Mouse (Mus musculus): ENCODE results near the gene Camkmt. TPM values are rescaled to one million over a fixed set of nuclear protein-coding genes. Genes with fewer than 3 reads are reported as not detected.

Camkmt gene
- total RNA-seq, 2 experiments from 2014 or later = 0.99 to 1.8 TPM

DNA sequence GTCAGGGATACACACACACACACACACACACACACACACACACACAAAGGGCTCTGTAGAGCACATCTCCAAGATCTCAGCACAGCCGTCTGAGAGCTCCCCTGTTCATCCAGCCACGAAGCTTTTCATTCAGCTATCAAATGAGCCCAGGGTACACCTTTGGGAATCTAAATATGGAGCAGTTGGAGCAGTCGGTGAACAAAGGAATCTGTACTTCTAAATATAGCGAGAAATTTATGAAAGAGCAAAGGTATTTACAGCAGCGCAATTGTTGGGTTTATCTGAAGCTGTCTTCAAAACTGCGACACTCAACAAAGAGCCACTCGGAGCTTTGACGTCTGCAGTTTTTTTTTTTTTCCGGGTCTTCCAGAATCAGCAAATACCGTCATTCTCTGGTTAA, 315.8 kb downstream of the Camkmt start:
- DNase-seq = no peak
- intact Hi-C loops (cut with DNase I) = no loop called here

DNA sequence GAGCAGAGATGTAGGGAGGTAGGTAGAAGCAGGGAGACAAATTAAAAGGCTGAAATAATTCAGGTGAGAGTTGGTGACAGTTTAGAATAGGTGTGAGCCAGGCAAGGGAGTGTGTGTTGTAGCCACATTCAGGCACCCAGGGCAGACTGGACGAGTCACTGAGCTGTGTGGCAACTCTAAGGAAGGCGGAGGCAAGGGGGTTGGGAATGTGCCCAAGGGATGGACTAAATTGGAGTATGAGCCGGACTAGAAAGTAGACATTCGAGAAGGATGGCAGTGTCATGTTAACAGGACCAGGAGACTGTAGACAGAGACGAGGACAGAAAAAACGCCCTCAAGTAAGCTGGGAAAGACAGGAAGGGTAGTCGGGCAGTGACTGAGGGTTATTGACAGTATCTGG, 338.5 kb downstream of the Camkmt start:
- DNase-seq = peak in 1 of 2 experiments; percentile 11
- intact Hi-C loops (cut with DNase I) = no loop called here

DNA sequence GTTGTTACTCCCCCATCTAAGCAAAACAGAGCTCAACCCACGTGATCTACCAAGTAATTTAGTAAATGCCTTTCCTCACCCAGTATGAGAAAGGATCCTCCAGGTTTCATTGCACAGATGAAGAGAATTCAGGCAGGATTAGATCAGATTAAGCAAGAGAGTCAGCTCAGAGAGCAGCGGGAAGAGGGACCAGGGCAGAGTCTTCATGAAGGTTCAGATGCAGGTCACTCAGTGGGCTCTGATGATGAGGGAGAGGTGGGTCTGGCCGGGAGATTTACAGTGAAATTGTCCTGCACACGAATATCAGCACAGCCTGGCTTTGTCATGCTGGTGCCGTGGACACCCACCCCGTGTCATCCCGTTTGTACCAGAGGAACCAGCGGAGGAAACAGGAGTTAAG, 342.6 kb downstream of the Camkmt start:
- intact Hi-C loops (cut with DNase I) = no loop called here
- DNase-seq = no peak

DNA sequence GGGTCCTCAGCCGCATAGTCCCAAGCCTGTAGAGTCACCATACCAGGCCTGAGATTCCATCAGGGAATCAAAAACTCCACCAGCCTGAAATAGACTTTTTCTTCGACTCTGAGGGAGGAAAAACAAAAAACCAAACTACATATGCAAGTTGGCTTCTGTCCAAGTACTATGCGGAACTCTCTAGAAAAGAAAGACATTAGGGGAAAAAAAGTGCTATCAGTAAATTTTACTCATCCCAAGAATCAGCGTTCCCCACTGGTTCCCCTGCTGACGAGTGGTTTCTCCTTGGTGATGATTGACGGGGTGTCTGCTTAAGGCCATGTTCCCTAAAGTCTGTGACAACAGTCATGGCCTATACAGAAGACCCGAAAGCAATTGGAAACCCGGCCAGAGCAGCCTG, 352.7 kb downstream of the Camkmt start:
- DNase-seq = no peak
- intact Hi-C loops (cut with DNase I) = no loop called here

DNA sequence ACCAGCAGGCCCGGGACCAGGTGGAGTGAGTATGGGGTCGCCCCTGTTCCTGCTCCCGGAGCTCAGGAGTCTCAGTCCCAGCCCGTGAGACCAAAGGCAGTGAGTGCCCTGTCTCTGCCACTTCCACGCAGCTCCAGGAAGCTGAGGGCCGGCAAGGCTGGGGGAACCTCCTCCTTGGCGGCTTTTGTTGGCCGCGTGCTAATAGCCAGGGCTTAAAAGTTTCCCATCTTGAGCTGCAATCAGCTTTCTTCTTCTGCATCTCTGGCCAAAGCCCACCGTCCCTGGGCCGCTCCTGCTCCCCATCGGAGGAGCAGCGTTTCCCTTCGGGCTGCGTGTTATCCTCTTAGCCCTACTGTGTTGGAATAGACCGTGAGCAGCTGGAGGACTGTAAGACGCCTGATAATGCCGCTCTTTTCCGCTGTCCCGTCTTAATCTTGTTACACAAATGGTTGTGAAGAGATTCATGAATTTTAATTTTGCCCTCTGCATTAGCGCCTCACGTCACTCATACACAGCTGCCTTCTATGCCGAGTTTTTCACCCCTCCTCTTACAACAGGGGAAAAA, 364.1 kb downstream of the Camkmt start:
- no peak for DNase-seq
- intact Hi-C loops (cut with DNase I) = no loop called here

DNA sequence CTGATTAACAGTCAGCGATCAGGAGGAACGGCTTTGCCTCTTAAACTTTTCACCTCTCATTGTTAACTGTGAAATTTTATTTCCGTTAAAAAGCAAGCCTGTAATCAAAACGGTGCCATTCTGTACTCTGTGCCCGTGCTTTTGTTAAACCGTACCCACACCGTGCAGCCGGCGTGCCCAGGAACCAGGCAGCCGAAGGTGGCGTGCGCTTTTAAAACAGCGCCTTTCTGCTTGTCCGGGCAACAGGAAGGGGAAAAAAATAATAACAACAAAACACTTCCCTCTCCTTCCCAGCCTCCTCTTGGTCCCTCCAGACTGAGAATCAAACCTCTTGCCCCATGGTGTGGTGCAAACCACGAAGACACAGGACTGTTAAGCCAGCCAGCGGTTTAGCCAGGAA, 364.7 kb downstream of the Camkmt start:
- DNase-seq = no peak
- intact Hi-C loops (cut with DNase I) = no loop called here

DNA sequence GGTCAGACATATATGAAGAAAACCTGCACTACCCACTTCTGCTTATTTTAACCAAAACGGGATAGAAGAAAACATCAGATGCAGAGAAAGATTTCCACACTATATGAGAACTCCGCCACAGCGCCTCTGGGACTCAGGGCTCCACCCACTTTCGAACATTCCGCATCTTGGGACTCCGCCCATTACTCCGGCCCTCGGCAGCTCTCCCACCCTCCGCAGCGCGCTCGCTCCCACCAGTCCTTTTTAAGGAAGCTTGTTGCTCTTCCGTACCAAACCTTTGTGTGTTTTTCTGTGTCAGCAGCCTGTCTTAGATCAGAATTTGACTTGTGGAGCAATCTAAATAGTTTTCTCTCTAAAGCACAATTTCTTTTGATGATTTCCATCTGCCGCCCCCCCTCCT, 367.7 kb downstream of the Camkmt start:
- intact Hi-C loops (cut with DNase I) = no loop called here

DNA sequence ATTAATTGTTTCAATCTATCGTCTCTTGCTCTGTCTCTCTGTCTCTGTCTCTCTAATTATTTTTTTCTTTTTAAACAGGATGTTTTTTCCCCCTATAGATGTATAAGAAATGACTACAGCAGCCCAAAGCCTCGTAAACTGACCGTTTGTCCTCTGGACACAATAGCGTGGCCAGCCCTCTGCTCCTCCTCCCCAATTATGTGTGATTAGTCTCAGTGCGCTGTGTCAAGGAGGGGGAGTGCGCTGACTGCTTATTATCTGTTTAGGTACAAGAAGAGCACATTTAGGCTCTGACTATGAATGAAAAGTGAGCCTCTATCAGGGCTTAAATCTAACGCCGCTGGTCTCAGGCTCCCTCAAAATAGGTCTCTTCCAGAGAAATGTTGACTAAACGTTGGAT, 368.2 kb downstream of the Camkmt start:
- DNase-seq = no peak
- intact Hi-C loops (cut with DNase I) = no loop called here

More for the DNA sequence above, 367.7 kb downstream of the Camkmt start:
- no peak for DNase-seq

DNA sequence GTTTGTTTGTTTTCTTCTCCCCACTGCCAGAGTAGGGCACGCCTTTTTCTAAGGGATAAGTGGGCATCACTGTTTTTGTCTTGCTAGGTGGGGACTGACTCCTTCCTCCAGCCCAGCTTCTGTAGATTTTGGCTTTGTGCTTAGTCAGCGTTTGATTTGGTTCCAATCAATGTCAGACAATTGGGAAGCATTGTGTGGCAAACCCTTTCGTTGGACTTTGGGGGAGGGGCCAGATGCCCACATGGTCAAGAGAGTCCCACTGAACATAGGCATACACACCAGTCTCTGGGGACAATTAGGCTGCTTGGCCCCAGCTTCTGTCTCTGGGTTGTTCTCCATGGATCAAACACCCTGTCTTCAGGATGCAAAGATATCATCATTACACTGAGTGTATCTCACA, 371.2 kb downstream of the Camkmt start:
- DNase-seq = no peak
- intact Hi-C loops (cut with DNase I) = no loop called here

DNA sequence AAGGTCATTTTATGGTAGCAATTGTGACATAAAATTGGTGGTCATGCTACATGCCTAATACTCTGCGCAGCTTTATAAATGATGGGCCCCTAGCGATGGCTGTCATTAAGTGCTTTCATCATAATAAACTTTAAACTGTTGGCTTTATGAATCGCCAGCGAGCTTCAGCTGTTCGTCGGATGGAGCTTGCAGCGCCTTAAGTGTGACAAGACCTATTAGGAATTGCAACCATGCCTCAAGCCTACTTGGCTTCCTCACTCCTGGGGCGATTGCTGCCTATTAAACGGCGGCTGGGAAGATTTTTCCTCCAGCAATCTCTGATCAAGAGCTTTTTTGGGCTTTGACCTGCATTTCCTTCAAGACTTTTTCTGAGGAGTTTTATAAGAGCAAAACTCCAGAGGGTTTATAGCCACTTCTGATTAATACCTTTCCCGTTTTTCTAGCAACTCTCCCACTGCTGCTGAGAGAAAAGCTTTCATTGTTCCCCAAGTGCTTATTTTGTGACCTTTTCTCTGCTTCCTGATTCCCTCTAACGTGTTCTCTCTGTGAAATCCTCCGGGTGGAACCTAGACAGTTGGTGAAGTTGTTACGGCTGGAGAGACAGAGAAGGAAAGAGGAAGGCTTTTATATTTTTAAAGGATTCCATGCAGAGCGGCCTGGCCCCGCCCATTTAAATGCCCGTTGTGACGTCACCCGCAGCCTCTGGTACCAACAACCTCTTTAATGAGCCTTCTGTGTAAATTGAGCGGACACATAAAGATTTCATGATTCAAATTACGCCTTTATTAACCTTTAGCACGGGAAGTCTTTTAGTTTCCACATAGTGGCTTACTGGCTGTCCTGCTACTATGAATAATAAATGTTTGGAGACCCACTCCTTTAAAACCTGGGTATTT, 373.4 kb downstream of the Camkmt start:
- intact Hi-C loops (cut with DNase I) = no loop called here
- no peak for DNase-seq

DNA sequence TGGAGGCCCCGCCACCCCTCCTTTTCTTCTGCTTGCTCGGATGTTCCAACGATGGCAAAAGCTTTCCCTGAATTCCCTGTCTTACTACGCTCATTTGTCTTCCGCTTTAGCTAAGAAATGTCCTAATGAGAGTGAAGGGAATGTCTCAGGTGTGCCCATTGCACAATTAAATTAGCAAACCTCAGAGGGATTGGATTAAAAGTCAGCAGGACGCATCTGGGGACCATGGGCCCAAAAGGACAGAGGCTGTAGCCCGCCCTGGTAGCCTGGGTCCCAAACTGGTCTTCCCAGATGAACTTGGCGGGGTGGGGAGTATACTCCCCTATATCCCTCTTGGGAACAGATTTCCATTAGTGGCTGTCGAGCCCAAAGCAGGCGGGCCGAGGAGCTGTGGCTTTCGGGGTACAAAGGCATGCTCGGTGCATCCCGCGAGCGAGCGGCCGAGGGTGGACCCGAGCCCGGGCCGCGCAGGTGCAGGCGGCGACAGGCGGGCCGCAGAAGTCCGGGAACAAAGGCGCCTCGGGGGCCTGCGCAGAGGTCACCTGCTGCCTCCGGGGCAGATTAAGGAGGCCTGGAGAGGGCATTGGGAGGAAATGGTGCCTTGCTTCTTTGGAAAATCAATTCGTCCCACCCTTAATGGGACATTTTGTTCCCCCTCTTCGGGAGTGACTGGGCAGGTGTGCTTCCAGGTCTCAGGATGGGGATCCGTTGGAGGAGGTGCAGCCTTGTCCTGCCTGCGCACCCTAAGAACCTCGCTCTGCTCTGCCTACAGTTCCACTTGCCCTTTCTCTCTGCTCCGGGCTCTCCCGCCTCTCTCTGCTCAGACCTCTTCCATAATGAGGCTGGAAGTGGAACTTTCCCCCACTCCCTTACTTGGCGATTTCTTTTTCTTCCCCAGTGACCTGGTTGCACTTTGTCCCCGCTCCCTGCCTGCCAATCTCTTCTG, 374.4 kb downstream of the Camkmt start:
- intact Hi-C loops (cut with DNase I) = no loop called here
- no peak for DNase-seq

DNA sequence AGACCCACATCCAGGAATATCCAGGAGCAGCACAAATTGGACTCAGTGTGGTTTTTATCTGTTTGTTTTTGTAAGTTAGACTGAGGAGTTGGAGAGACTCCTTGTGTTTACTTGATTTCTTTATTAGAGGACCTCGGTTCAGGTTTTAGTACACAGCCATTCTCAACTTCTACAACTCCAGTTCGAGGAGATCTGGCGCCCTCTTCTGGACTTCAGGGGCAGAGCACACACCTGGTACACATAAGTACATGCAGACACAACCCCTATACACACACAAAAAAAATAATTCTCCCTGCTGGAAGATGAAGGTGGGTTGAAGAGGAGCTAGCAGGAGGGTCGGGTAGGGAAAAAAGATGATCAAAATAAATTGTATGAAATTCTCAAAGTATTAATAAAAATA, 379.4 kb downstream of the Camkmt start:
- intact Hi-C loops (cut with DNase I) = no loop called here
- DNase-seq = no peak

DNA sequence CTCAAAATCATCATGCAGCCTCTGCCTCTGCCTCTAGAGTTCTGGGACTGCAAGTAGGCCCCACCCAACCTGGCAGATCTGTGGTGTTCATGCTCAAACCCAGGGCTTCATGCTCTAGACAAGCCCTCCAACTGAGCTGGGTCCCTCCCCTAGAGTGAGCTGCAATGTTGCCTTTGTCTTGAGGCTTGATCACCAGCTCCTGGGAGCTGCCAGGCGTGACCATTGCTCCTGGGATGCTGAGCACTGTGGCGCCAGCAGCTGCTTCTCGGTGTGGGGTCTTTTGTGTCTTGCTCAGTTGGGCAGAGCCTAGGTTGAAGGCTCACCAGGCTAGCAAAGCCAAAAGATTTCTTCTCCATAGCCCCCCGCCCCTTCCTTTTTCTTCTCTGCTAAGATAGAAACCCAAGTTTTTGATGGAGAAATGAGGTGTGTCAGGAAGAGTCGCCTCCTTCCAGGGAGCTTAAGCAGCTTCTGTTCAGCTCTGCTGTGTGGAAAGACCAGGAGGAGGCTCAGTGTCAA, 382.4 kb downstream of the Camkmt start:
- no peak for DNase-seq
- intact Hi-C loops (cut with DNase I) = no loop called here

DNA sequence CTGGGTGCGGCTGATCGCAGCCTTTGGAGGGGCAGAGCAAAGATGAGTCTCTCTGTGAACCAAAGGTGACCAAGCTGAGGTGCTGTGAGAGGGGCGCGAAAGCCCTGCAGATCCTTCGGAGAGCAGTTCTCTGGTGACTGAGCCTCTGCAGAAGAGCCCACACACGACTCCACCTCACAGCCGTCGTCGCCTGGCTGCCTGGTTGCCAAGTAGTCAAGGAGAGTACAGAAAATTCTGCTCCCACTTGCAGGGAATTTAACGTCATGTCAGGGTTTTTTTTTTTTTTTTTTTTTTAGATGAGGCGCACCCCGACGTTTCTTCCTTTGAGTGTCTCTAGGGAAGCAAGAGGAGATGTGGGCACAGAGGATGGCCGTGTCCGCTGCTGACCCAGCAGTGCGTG, 382.9 kb downstream of the Camkmt start:
- intact Hi-C loops (cut with DNase I) = no loop called here
- no peak for DNase-seq

DNA sequence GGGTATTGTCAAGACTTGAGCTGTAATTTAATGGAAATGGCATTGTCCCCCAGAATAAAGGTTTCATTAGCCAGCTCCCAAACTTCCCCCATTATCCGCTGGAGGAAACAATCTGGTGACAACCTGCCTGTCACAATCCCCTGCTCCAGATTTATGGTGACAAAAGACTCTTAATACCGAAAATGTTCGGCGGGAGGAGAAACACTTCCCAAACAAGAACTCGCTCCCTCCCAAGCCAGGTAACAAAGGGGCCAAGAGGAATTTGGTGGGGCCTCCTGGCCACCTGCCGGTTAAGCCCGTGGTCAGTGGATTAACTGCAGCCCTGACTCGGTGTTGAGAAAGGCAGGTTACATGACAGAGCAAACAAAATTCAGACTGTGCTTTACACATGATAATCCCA, 383.5 kb downstream of the Camkmt start:
- no peak for DNase-seq
- intact Hi-C loops (cut with DNase I) = no loop called here

DNA sequence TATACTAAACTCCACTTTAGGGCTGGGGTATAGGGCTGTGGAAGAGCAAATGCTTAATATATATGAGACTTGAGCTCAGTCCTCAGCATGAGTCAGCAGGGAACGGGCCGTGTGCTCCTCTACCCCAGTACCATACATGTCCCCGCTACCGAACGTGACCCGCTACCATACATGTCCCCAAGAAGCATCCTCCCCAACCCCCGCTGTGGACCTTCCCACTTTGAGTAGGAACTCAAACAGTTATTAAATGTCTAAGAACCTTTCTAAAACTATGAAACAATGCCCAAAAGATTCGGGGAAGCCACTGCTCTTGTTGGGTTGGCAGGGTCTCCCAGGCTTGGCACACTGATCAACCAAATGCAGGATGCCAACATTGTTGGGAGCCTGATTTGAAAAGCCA, 390.9 kb downstream of the Camkmt start:
- intact Hi-C loops (cut with DNase I) = no loop called here
- no peak for DNase-seq

DNA sequence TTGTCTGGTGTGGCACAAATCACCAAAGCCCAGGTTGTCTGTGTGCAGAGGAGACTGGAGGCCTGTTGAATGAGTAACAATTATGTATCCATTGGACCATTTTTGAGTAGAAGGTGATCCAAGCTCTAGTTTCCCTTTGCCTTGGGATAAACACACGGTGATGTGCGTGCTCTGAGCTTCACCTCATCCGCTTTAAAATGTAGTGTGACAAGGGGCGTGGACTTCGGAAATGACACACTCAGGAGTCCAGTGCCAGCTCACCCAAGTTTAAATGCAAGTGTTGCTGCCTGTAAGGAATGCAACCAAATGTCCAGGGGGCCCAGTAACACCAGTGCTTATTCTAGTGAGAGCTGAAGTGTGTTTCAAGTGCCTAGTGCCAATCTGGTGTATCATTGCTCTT, 392.7 kb downstream of the Camkmt start:
- DNase-seq = no peak
- intact Hi-C loops (cut with DNase I) = no loop called here

DNA sequence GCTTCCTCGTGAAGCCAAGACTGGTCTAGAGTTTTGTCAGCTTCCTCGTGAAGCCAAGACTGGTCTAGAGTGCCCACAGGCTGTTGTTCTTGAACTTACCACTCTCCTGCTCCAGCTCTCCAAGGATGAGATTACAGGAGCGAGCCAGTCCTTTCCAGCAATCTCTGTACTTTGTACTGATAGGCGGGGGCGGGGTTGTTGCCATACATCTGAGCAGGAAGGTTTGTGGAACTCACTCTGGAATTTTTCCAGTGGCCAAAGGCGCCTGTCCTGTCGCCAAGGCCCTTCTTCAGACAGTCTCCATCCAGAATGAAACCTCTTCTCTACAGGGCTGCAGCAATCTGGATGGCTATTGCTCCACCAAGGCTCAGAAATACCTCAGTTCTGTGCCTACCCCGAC, 393.7 kb downstream of the Camkmt start:
- intact Hi-C loops (cut with DNase I) = no loop called here
- no peak for DNase-seq

DNA sequence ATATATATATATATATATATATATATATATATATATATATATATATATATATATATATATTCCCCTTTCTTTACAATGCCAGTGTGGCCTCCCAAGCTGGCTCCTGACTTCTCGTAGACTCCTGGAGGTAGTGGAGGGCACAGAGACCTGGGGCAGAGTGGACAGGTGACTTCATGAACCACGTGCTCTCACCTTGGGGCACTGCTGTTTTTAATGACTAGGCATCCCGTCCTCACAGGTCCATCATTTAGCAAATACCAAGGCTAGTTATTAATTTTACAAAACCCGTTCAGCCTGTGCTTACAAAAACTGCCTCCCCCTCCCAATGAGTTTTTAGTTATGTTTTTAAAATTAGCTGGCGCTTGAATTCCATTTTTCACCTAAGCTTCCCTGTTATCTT, 394.2 kb downstream of the Camkmt start:
- no peak for DNase-seq
- intact Hi-C loops (cut with DNase I) = no loop called here

DNA sequence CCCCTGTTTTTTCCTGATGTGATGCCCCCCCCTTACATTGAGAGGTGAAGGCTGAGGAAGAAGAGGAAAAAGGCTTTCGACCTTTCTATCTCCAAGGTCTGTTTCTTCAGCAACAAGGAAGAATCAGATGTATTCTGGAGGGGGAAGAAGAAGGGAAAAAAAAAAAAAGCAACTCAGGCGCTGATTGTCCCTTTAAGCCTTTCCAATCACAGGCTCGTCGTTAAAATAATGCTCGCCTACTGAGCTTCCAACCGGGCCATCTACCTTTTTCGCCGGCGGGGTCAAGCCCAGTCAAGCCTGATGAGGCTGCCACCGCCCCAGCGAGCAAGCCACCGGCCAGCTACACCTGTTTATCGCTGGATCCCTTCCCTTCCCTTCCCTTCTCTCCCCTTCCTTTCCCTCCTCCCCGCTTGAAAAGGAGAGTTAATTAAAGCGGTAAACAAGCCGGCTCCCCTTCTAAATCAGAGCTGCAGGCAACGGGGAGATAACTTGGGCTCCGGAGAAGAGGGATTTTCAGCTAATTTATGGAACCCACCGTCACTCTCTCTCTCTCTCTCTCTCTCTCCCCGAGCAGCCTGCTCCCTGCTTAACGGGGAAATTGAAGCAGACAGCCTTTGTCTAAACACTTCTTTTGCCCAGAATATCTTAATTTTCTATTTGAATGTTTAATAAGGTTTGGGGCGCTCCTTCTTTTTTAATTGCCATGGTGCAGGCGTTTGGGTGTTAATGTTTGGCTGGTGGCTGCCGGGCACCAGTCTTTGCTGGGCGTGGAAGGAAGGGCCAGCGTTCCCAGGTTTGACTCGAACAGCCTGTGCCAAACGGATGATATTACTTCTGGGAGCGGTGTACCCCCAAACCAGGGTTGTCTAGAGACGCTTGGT, 395.0 kb downstream of the Camkmt start:
- DNase-seq = no peak
- intact Hi-C loops (cut with DNase I) = no loop called here

Measured in gastrocnemius, postnatal 36 days (tissue).